Mouse (Mus musculus): Measurements from ENCODE around the gene Olfr768. TPM values are rescaled to one million over a fixed set of nuclear protein-coding genes. Genes with fewer than 3 reads are reported as not detected.

Gene Olfr768
- polyA plus RNA-seq, 1 experiment from 2014 or later, result not detected

Other genes starting within 250 kb of the Olfr768 start
- 7.7 and 8.2 TPM in 2 replicates for gene Gdf11, start 207.7 kb downstream of the Olfr768 start, polyA plus RNA-seq (2015; fragmentation: Nextera tagmentation; extraction: Ambion mirVana)
- gene Cd63, start 198.4 kb downstream of the Olfr768 start, polyA plus RNA-seq (2015; fragmentation: Nextera tagmentation; extraction: Ambion mirVana), result 1,350 and 1,394 TPM in 2 replicates
- gene Rdh5, start 176.5 kb downstream of the Olfr768 start, polyA plus RNA-seq (2015; fragmentation: Nextera tagmentation; extraction: Ambion mirVana), result 12.9 and 15.0 TPM in 2 replicates
- 272 and 276 TPM in 2 replicates for gene Bloc1s1, start 175.3 kb downstream of the Olfr768 start, polyA plus RNA-seq (2015; fragmentation: Nextera tagmentation; extraction: Ambion mirVana)
- 3.8 TPM in 2 replicates for gene Itga7, start 165.6 kb downstream of the Olfr768 start, polyA plus RNA-seq (2015; fragmentation: Nextera tagmentation; extraction: Ambion mirVana)
- 59.9 and 69.3 TPM in 2 replicates for gene Mettl7b, start 138.4 kb downstream of the Olfr768 start, polyA plus RNA-seq (2015; fragmentation: Nextera tagmentation; extraction: Ambion mirVana)
- gene Olfr9, start 109.9 kb downstream of the Olfr768 start, polyA plus RNA-seq (2015; fragmentation: Nextera tagmentation; extraction: Ambion mirVana), result not detected in 2 replicates
- not detected in 2 replicates for gene Olfr763, start 88.6 kb downstream of the Olfr768 start, polyA plus RNA-seq (2015; fragmentation: Nextera tagmentation; extraction: Ambion mirVana)
- not detected in 2 replicates for gene Olfr764-ps1, start 59.5 kb downstream of the Olfr768 start, polyA plus RNA-seq (2015; fragmentation: Nextera tagmentation; extraction: Ambion mirVana)
- gene Olfr765, start 49.4 kb downstream of the Olfr768 start, polyA plus RNA-seq (2015; fragmentation: Nextera tagmentation; extraction: Ambion mirVana), result not detected in 2 replicates
- not detected in 2 replicates for gene Olfr766-ps1, start 30.4 kb downstream of the Olfr768 start, polyA plus RNA-seq (2015; fragmentation: Nextera tagmentation; extraction: Ambion mirVana)
- gene Olfr767, start 16.5 kb downstream of the Olfr768 start, polyA plus RNA-seq (2015; fragmentation: Nextera tagmentation; extraction: Ambion mirVana), result not detected in 2 replicates
- gene Olfr769, start 18.5 kb upstream of the Olfr768 start, polyA plus RNA-seq (2015; fragmentation: Nextera tagmentation; extraction: Ambion mirVana), result not detected in 2 replicates
- gene Olfr770, start 39.6 kb upstream of the Olfr768 start, polyA plus RNA-seq (2015; fragmentation: Nextera tagmentation; extraction: Ambion mirVana), result not detected in 2 replicates
- gene Olfr771, start 65.4 kb upstream of the Olfr768 start, polyA plus RNA-seq (2015; fragmentation: Nextera tagmentation; extraction: Ambion mirVana), result not detected in 2 replicates
- not detected in 2 replicates for gene Olfr772, start 78.5 kb upstream of the Olfr768 start, polyA plus RNA-seq (2015; fragmentation: Nextera tagmentation; extraction: Ambion mirVana)
- not detected in 2 replicates for gene Olfr773, start 88.0 kb upstream of the Olfr768 start, polyA plus RNA-seq (2015; fragmentation: Nextera tagmentation; extraction: Ambion mirVana)
- not detected in 2 replicates for gene Olfr774, start 136.8 kb upstream of the Olfr768 start, polyA plus RNA-seq (2015; fragmentation: Nextera tagmentation; extraction: Ambion mirVana)
- not detected in 2 replicates for gene Olfr775, start 149.0 kb upstream of the Olfr768 start, polyA plus RNA-seq (2015; fragmentation: Nextera tagmentation; extraction: Ambion mirVana)
- not detected in 2 replicates for gene Olfr776, start 159.8 kb upstream of the Olfr768 start, polyA plus RNA-seq (2015; fragmentation: Nextera tagmentation; extraction: Ambion mirVana)
- gene Olfr777, start 172.1 kb upstream of the Olfr768 start, polyA plus RNA-seq (2015; fragmentation: Nextera tagmentation; extraction: Ambion mirVana), result not detected in 2 replicates
- gene Olfr780, start 218.7 kb upstream of the Olfr768 start, polyA plus RNA-seq (2015; fragmentation: Nextera tagmentation; extraction: Ambion mirVana), result not detected in 2 replicates
- not detected in 2 replicates for gene Olfr781, start 229.5 kb upstream of the Olfr768 start, polyA plus RNA-seq (2015; fragmentation: Nextera tagmentation; extraction: Ambion mirVana)
- gene Olfr782, start 249.5 kb upstream of the Olfr768 start, polyA plus RNA-seq (2015; fragmentation: Nextera tagmentation; extraction: Ambion mirVana), result not detected in 2 replicates